Mouse (Mus musculus): ENCODE measurements around the gene Madcam1.

- TF ChIP-seq CTCF (IDR thresholded peaks at IDR 0.05), result no peak
- TF ChIP-seq EP300 (IDR thresholded peaks at IDR 0.05), result no peak
Observed at GRCm38 (mm10) chr10:79665051-79665450, 692 bp downstream of the Madcam1 start.
